Mouse (Mus musculus) cerebellum, postnatal 36 days (tissue): ENCODE data around the gene Rbm33.

Experiments used
- DNase-seq, 2 experiments: peaks; one replicate each; pipeline ENCODE4 v3.0.0; 2021 to 2022; ENCODE audit warnings: mixed read lengths in 2 of 2

The Rbm33 gene

DNA sequence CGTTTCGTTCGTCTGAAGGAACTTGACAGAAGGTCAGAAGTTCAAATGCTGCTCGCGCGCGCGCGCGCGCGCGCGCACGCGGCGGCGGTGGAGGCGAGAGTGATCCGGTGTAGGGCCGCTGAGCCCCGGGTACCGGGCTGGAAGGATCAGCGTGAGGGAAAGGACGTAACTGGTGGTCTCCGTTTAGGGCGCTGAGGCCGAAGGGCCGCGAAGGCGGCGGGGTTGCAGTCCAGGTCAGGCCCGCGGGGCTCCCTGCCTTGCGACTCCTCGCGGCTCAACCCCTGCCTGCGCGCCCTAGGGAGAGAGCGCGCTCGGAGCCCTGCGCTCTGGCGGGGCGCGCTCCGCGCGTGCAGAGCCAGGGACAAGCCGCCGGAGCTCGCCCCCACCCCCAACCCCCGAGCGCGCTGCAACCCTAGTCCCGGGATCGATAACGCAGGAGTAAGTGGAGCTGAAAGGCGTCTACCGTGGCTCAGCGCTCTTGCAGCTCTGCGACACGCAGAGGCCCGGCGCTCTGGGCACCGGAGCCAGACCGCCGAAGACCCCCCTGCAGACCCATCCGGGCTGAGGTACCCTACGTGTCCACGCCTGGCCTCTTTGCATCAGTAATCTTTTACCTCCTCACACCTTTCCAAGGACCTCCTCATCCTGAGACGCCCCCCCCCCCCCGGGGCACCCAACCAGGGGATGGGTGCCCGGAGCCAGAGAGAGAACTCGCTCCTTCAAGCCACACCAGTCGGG is 147.6 kb downstream of the Rbm33 start:
- no peak for DNase-seq

DNA sequence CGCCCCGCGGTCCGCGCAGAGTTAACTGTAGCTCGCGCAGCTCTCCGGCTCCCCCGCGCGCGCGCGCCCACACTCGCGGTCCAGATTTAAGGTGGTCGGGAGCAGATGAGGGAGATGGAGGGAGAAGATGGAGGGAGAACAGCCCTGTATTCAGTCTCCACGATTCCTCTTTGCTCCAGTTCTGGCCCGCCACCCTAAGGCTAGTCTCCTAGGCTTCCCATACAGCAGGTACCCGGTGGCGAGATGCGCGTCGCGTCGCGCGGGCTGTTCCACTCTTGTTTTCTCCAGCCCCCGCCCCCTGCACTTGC is 148.1 kb downstream of the Rbm33 start:
- no peak for DNase-seq

DNA sequence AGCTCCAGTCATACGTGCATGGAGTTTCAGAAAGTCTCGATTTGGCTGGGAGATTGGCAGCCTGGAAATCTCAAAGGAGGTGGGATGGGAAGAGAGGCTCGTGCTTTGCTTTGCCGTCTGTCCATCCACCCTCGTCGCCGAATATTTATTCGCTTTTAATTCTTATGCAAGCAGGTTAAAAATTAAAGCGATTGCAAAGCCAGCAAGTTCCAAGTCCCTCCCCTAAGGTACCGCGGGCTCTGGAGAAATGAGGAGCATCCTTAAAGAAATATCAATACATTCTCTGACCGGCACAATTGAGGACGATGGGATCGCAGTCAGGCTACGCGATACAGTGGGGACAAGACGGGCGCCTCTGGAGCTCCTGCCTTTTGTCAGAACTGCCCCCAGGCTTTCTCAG is 148.6 kb downstream of the Rbm33 start:
- no peak for DNase-seq

DNA sequence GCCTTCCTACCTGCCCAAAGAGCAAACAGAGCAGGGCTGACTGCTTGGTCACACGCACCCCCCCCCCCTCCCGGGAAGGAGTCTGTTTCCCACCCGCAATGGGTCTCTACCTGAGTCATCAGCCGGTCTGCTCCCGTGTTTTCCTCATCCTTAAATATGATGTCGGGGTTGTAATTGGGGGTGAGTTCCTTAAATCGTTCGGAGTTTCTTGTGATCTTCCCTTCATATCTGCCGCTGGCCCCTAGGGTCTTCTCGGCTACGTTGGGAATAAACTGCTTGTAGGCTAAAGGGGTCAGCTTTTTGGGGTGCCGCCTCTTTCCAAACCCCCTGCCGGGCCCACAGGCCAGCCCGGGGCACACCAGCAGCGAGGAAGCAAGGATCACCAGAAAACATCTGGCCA is 149.4 kb downstream of the Rbm33 start:
- no peak for DNase-seq

DNA sequence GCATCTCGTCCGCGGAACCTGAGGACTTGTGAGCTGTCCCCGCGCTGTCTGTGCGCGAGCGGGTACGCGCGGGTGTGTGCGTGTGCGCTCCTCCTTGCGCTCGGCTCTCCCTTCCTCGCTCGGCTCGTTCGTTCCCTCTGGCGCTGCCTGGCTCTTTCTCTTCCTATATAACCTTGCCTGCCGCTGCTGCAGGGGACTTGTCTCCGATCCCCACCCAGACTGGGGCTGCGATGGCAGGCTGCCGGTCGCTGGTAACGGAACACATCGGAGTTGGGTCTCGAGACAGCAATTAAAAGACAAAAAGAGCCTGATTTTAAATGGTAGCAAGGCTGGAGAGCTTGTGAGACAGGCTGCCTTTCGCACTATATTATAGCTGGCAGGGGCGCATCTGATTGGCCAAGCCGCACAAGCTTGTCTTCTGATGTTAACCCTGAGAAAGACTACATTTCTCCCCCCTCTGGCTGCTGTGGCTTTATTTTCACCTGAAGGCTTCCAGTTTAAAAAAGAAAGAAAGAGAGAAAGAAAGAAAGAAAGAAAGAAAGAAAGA is 149.9 kb downstream of the Rbm33 start, which contains the start of gene Shh:
Gene Shh (minus strand): TSS at position 497 of the 547 bp plus-strand sequence.
- no peak for DNase-seq
